Mouse (Mus musculus) forebrain, embryonic 15.5 days (tissue): ENCODE measurements at regions not wholly inside any gene's neighbourhood (a gene's known extent, or its start where the extent isn't known, plus 50 kb on each side); places are given as distances from the start of the nearest gene placed in this dataset.
"Not testable (repeated sequence)": the region's sequence is repeated elsewhere in the genome, so short reads cannot be mapped to it uniquely, and the experiment has no call there.

ENCODE experiments used
- ATAC-seq: fragments of 200-750 bp; cut with Nextera tagmentation; replicated peaks from 2 replicates; pipeline ENCODE4 v1.8.0; 2017; ENCODE audit warnings: mild to moderate bottlenecking, moderate TSS enrichment, moderate library complexity
- H3K27ac ChIP-seq: fragments of 300-500 bp; sonication (generic); replicated peaks from 2 replicates; pipeline ENCODE4 v1.5.1; 2015; ENCODE audit warnings: mild to moderate bottlenecking, inconsistent platforms
- H3K27me3 ChIP-seq: fragments of 300-500 bp; sonication (generic); 2 replicates; pipeline ENCODE4 v1.6.1; 2015; ENCODE audit warnings: inconsistent platforms
- H3K36me3 ChIP-seq: fragments of 300-500 bp; sonication (generic); 2 replicates; pipeline ENCODE4 v1.6.1; 2015; ENCODE audit warnings: mild to moderate bottlenecking, inconsistent platforms
- H3K4me1 ChIP-seq: fragments of 300-500 bp; sonication (generic); 2 replicates; pipeline ENCODE4 v1.6.1; 2015; ENCODE audit warnings: inconsistent platforms
- H3K4me2 ChIP-seq: fragments of 300-500 bp; sonication (generic); replicated peaks from 2 replicates; pipeline ENCODE4 v1.6.1; 2015; ENCODE audit warnings: mild to moderate bottlenecking, inconsistent platforms
- H3K4me3 ChIP-seq: fragments of 300-500 bp; sonication (generic); 2 replicates; pipeline ENCODE4 v1.5.1; 2015; ENCODE audit warnings: mild to moderate bottlenecking, inconsistent platforms
- H3K9ac ChIP-seq: fragments of 300-500 bp; sonication (generic); replicated peaks from 2 replicates; pipeline ENCODE4 v1.6.1; 2015; ENCODE audit warnings: mild to moderate bottlenecking, inconsistent platforms
- H3K9me3 ChIP-seq: fragments of 300-500 bp; sonication (generic); 2 replicates; pipeline ENCODE4 v1.6.1; 2016; ENCODE audit warnings: inconsistent platforms
- WGBS: fragments of 180-500 bp; shearing (Covaris S2); methylation state at CpG from one replicate; pipeline ENCODE4 v1.1.7; 2015; ENCODE audit warnings: mixed read lengths; 5-methylcytosine and 5-hydroxymethylcytosine counted together

GRCm38 (mm10) chr16:9085977-9086376, 256.1 kb downstream of the 1810013L24Rik start:
- Histone ChIP-seq H3K4me3 (no peak overlapping the region), H3K4me1 (no peaks in the 10 kb centered on the region), H3K36me3 (no peaks in the 10 kb centered on the region), H3K27ac (no peak overlapping the region), H3K9me3 (no peaks in the 10 kb centered on the region), H3K27me3 (no peaks in the 10 kb centered on the region), H3K9ac (no peak overlapping the region), H3K4me2 (no peak overlapping the region)
- WGBS = 92% methylated on average over 5 of the region's 5 CpGs
- no peak for ATAC-seq

GRCm38 (mm10) chr16:9091790-9092189, 261.9 kb downstream of the 1810013L24Rik start:
- H3K4me3 ChIP-seq = no peak overlapping the region
- H3K9ac ChIP-seq = no peak overlapping the region
- H3K4me2 ChIP-seq = no peak overlapping the region
- 73% methylated on average over 6 of the region's 6 CpGs for WGBS
- no peaks in the 10 kb centered on the region for H3K27me3 ChIP-seq
- H3K36me3 ChIP-seq = no peaks in the 10 kb centered on the region
- no peak for ATAC-seq
- no peak overlapping the region for H3K27ac ChIP-seq
- H3K9me3 ChIP-seq = no peaks in the 10 kb centered on the region
- no peaks in the 10 kb centered on the region for H3K4me1 ChIP-seq

- Histone ChIP-seq H3K27ac (no peak overlapping the region), H3K4me3 (no peak overlapping the region), H3K9me3 (no peaks in the 10 kb centered on the region), H3K36me3 (no peaks in the 10 kb centered on the region), H3K4me2 (no peak overlapping the region), H3K9ac (no peak overlapping the region), H3K27me3 (no peaks in the 10 kb centered on the region), H3K4me1 (no peaks in the 10 kb centered on the region)
- no peak for ATAC-seq
- WGBS = 11% methylated on average over 11 of the region's 11 CpGs
Measured at GRCm38 (mm10) chr16:9092191-9092848, 262.4 kb downstream of the 1810013L24Rik start.

GRCm38 (mm10) chr16:9093593-9093992, 263.7 kb downstream of the 1810013L24Rik start:
- Histone ChIP-seq H3K4me3 (no peak overlapping the region), H3K4me2 (no peak overlapping the region), H3K9me3 (no peaks in the 10 kb centered on the region), H3K27me3 (no peaks in the 10 kb centered on the region), H3K4me1 (no peaks in the 10 kb centered on the region), H3K9ac (no peak overlapping the region), H3K27ac (no peak overlapping the region), H3K36me3 (no peaks in the 10 kb centered on the region)
- WGBS = 41% methylated on average over 2 of the region's 2 CpGs
- no peak for ATAC-seq

- no peak overlapping the region for H3K4me2 ChIP-seq
- WGBS = 72% methylated on average over 5 of the region's 5 CpGs
- H3K9me3 ChIP-seq = no peaks in the 10 kb centered on the region
- H3K27me3 ChIP-seq = no peaks in the 10 kb centered on the region
- H3K9ac ChIP-seq = no peak overlapping the region
- no peaks in the 10 kb centered on the region for H3K4me1 ChIP-seq
- H3K4me3 ChIP-seq = no peak overlapping the region
- H3K27ac ChIP-seq = no peak overlapping the region
- no peaks in the 10 kb centered on the region for H3K36me3 ChIP-seq
- no peak for ATAC-seq
Measured at GRCm38 (mm10) chr16:9094201-9094600, 264.3 kb downstream of the 1810013L24Rik start.

- Histone ChIP-seq H3K9me3 (no peaks in the 10 kb centered on the region), H3K27me3 (no peaks in the 10 kb centered on the region), H3K4me1 (no peaks in the 10 kb centered on the region), H3K4me2 (no peak overlapping the region), H3K9ac (no peak overlapping the region), H3K36me3 (no peaks in the 10 kb centered on the region), H3K4me3 (no peak overlapping the region), H3K27ac (no peak overlapping the region)
- no peak for ATAC-seq
- 94% methylated on average over 11 of the region's 11 CpGs for WGBS
Measured at GRCm38 (mm10) chr16:9106211-9106610, 276.3 kb downstream of the 1810013L24Rik start.

GRCm38 (mm10) chr16:9106676-9107075, 276.8 kb downstream of the 1810013L24Rik start:
- not testable (repeated sequence) for H3K4me1 ChIP-seq, H3K4me2 ChIP-seq, ATAC-seq, H3K27me3 ChIP-seq, H3K27ac ChIP-seq, H3K36me3 ChIP-seq, H3K4me3 ChIP-seq, H3K9ac ChIP-seq, H3K9me3 ChIP-seq
- 96% methylated on average over 8 of the region's 8 CpGs for WGBS

GRCm38 (mm10) chr16:9113801-9114200, 283.9 kb downstream of the 1810013L24Rik start:
- Histone ChIP-seq H3K4me1 (no peaks in the 10 kb centered on the region), H3K9ac (no peak overlapping the region), H3K27ac (no peak overlapping the region), H3K4me2 (no peak overlapping the region), H3K9me3 (no peaks in the 10 kb centered on the region), H3K36me3 (no peaks in the 10 kb centered on the region), H3K27me3 (no peaks in the 10 kb centered on the region), H3K4me3 (no peak overlapping the region)
- no peak for ATAC-seq
- 90% methylated on average over 3 of the region's 3 CpGs for WGBS

- H3K9ac ChIP-seq = no peak overlapping the region
- no peaks in the 10 kb centered on the region for H3K4me1 ChIP-seq
- H3K36me3 ChIP-seq = no peaks in the 10 kb centered on the region
- no peaks in the 10 kb centered on the region for H3K9me3 ChIP-seq
- WGBS = 57% methylated on average over 5 of the region's 5 CpGs
- no peak overlapping the region for H3K27ac ChIP-seq
- no peaks in the 10 kb centered on the region for H3K27me3 ChIP-seq
- ATAC-seq = no peak
- no peak overlapping the region for H3K4me2 ChIP-seq
- H3K4me3 ChIP-seq = no peak overlapping the region
Measured at GRCm38 (mm10) chr16:9115548-9115947, 285.6 kb downstream of the 1810013L24Rik start.

- WGBS = 92% methylated on average over 2 of the region's 2 CpGs
- H3K27ac ChIP-seq = no peak overlapping the region
- H3K9ac ChIP-seq = no peak overlapping the region
- no peaks in the 10 kb centered on the region for H3K27me3 ChIP-seq
- H3K4me3 ChIP-seq = no peak overlapping the region
- no peaks in the 10 kb centered on the region for H3K36me3 ChIP-seq
- no peak for ATAC-seq
- H3K4me2 ChIP-seq = no peak overlapping the region
- no peaks in the 10 kb centered on the region for H3K4me1 ChIP-seq
- no peaks in the 10 kb centered on the region for H3K9me3 ChIP-seq
Measured at GRCm38 (mm10) chr16:9121581-9121980, 291.7 kb downstream of the 1810013L24Rik start.

- WGBS = 80% methylated on average over 3 of the region's 3 CpGs
- Histone ChIP-seq H3K4me3 (no peak overlapping the region), H3K9me3 (no peaks in the 10 kb centered on the region), H3K36me3 (no peaks in the 10 kb centered on the region), H3K4me2 (no peak overlapping the region), H3K27me3 (no peaks in the 10 kb centered on the region), H3K27ac (no peak overlapping the region), H3K9ac (no peak overlapping the region), H3K4me1 (no peaks in the 10 kb centered on the region)
- no peak for ATAC-seq
Measured at GRCm38 (mm10) chr16:9132113-9132512, 302.2 kb downstream of the 1810013L24Rik start.

- H3K27me3 ChIP-seq = no peaks in the 10 kb centered on the region
- H3K4me1 ChIP-seq = no peaks in the 10 kb centered on the region
- ATAC-seq = no peak
- no peaks in the 10 kb centered on the region for H3K9me3 ChIP-seq
- no peak overlapping the region for H3K9ac ChIP-seq
- H3K4me2 ChIP-seq = no peak overlapping the region
- H3K36me3 ChIP-seq = no peaks in the 10 kb centered on the region
- no peak overlapping the region for H3K4me3 ChIP-seq
- no peak overlapping the region for H3K27ac ChIP-seq
Measured at GRCm38 (mm10) chr16:9132778-9133177, 302.9 kb downstream of the 1810013L24Rik start.

- no peaks in the 10 kb centered on the region for H3K36me3 ChIP-seq
- no peak overlapping the region for H3K9ac ChIP-seq
- H3K27ac ChIP-seq = no peak overlapping the region
- H3K4me2 ChIP-seq = no peak overlapping the region
- H3K27me3 ChIP-seq = no peaks in the 10 kb centered on the region
- no peaks in the 10 kb centered on the region for H3K4me1 ChIP-seq
- WGBS = 89% methylated on average over 8 of the region's 8 CpGs
- no peak overlapping the region for H3K4me3 ChIP-seq
- ATAC-seq = no peak
- H3K9me3 ChIP-seq = no peaks in the 10 kb centered on the region
Measured at GRCm38 (mm10) chr16:9135377-9135776, 305.5 kb downstream of the 1810013L24Rik start.
